Mouse (Mus musculus): ENCODE data around the gene Tdrd12.

Gene Tdrd12

GRCm38 (mm10) chr7:35447996-35448846, 89.3 kb downstream of the Tdrd12 start, which contains the start of gene Slc7a9:
Slc7a9 (plus strand) TSS chr7:35448796.
- DNase-seq (ENCODE audit: low read depth, low spot score): no peak

DNA sequence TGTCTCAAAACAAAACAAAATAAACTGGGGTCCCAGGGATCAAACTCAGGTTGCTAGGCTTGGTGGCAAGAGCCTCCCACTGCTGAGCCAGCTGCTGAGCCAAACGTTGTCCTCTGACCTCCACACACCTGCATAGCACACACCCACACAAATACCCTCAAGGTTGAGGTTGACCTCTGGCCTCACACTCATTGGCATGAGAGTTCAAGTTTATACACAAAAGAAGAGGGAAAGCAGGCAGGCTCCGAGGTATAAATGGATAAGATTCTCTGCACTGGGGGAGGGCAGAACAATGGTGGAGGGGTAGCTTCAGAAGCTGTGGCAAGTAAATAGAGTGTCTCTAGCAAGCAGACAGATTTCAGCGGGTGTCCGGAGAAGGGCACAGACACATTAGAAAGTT, 90.0 kb downstream of the Tdrd12 start:
- no peak for DNase-seq (ENCODE audit: low read depth, low spot score)

DNA sequence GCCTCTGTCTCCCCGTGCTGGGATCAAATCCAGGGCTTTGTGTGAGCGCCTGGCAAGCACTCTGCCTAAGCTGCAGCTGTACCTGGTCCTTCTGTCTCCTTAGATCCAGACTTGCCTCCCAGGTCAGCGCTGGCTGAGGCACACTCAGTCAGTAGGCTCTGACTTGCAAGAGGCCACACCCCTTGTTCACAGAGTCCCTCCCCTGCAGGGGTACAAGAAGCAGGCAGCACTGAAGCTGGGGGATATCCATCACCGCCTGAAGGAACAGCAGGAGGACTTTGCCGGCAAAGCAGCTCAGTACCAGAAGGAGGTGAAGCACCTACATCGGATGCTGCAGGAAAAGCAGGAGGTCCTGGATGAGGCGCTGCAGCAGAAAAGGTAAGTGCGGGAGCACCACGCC, 102.3 kb downstream of the Tdrd12 start:
- no peak for DNase-seq (ENCODE audit: low read depth, low spot score)

DNA sequence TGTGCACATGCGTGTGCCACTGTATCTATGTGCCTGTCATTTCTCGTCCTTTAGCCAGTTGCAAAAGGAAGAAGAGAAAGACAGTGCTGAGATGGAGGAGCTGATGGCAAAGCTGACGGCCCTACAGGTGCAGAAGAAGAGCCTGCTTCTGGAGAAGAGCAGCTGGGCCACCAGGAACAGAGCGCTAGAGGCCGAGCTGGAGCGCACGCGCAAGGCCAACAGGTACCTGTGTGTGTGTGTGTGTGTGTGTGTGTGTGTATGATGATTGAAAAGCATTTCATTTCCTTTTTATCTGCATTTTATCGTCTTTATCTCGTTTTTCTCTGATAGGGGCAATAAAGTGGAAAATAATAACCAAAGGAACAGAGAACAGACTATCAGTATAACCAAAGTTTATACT, 109.4 kb downstream of the Tdrd12 start:
- DNase-seq (ENCODE audit: low read depth, low spot score): no peak

GRCm38 (mm10) chr7:35423071-35423470, 114.5 kb downstream of the Tdrd12 start:
- no peak for DNase-seq (ENCODE audit: low read depth, low spot score)

Data from embryo, embryonic 11.5 days (tissue).